Mouse (Mus musculus) intestine, embryonic 16.5 days (tissue): ENCODE results near the gene Rps3a1. TPM values are rescaled to one million over a fixed set of nuclear protein-coding genes. Genes with fewer than 3 reads are reported as not detected.

ENCODE experiments used
- ATAC-seq: fragments of 200-750 bp; cut with Nextera tagmentation; 2 replicates; pipeline ENCODE4 v1.8.0; 2017; ENCODE audit warnings: moderate TSS enrichment, moderate library complexity
- H3K27ac ChIP-seq: fragments of 300-500 bp; sonication (generic); 2 replicates; pipeline ENCODE4 v1.5.1; 2014; ENCODE audit warnings: mild to moderate bottlenecking, low read length
- H3K27me3 ChIP-seq: fragments of 300-500 bp; sonication (generic); replicated peaks from 2 replicates; pipeline ENCODE4 v1.6.1; 2014; ENCODE audit warnings: low read length, control low read depth, mixed read lengths; ENCODE audit not compliant: control insufficient read depth, insufficient read depth
- H3K36me3 ChIP-seq: fragments of 300-500 bp; sonication (generic); 2 replicates; pipeline ENCODE4 v1.6.1; 2014; ENCODE audit warnings: low read length, control low read depth; ENCODE audit not compliant: control insufficient read depth, insufficient read depth
- H3K4me1 ChIP-seq: fragments of 300-500 bp; sonication (generic); 2 replicates; pipeline ENCODE4 v1.6.1; 2014; ENCODE audit warnings: low read length, control low read depth, mixed read lengths; ENCODE audit not compliant: control insufficient read depth, insufficient read depth
- H3K4me2 ChIP-seq: fragments of 300-500 bp; sonication (generic); 2 replicates; pipeline ENCODE4 v1.6.1; 2014; ENCODE audit warnings: low read depth, low read length, control low read depth
- H3K4me3 ChIP-seq: fragments of 300-500 bp; sonication (generic); 2 replicates; pipeline ENCODE4 v1.5.1; 2014; ENCODE audit warnings: mild to moderate bottlenecking, low read length
- H3K9ac ChIP-seq: fragments of 300-500 bp; sonication (generic); 2 replicates; pipeline ENCODE4 v1.6.1; 2014; ENCODE audit warnings: low read depth, low read length
- H3K9me3 ChIP-seq: fragments of 300-500 bp; sonication (generic); 2 replicates; pipeline ENCODE4 v1.6.1; 2016; ENCODE audit warnings: low read length, control low read depth; ENCODE audit not compliant: control insufficient read depth
- whole genome bisulfite sequencing: fragments of 180-500 bp; shearing (Covaris S2); extraction: QIAGEN DNeasy Blood & Tissue Kit; methylation state at CpG from one replicate; pipeline ENCODE4 v1.1.7; 2014; 5-methylcytosine and 5-hydroxymethylcytosine counted together
- polyA plus RNA-seq: library from polyadenylated mRNA; unstranded; fragments of >200 nt; fragmentation: Nextera tagmentation; extraction: Ambion mirVana; gene quantifications from 2 replicates; pipeline ENCODE4 v1.2.1, GENCODE M21; 2015

Gene Rps3a1
- polyA plus RNA-seq, 1 experiment from 2014 or later, result 1,200 TPM

GRCm38 (mm10) chr3:86142934-86143317 lies 424 bp upstream of the Rps3a1 start:
- Histone ChIP-seq H3K27me3 (no peaks in the 10 kb centered on the region), H3K4me3 (peak overlapping the region; percentile 91), H3K9ac (peak overlapping the region; percentile 40; the same call in 1 of the 2 replicates), H3K4me1 (peaks cover 11% of the 10 kb centered on the region), H3K9me3 (no peaks in the 10 kb centered on the region), H3K36me3 (peaks cover 7% of the 10 kb centered on the region; the same call in 1 of the 2 replicates), H3K4me2 (peak overlapping the region; percentile 44), H3K27ac (no peak overlapping the region)
- ATAC-seq, result peak; percentile 30
- 21% methylated on average over 6 of the region's 6 CpGs for whole genome bisulfite sequencing

- H3K27ac ChIP-seq, result peak overlapping the region; percentile 85
- under 1% methylated on average over 18 of the region's 18 CpGs for WGBS
- peak; percentile 47 for ATAC-seq
Observed at GRCm38 (mm10) chr3:86141886-86142262, 628 bp downstream of the Rps3a1 start.

GRCm38 (mm10) chr3:86141366-86141765 lies 1.1 kb downstream of the Rps3a1 start:
- 8% methylated on average over 7 of the region's 7 CpGs for WGBS
- Histone ChIP-seq H3K36me3 (peaks cover 7% of the 10 kb centered on the region; the same call in 1 of the 2 replicates), H3K27me3 (no peaks in the 10 kb centered on the region), H3K4me3 (peak overlapping the region; percentile 91), H3K9me3 (no peaks in the 10 kb centered on the region), H3K4me1 (peaks cover 11% of the 10 kb centered on the region), H3K9ac (peak overlapping the region; percentile 98), H3K4me2 (peak overlapping the region; percentile 88), H3K27ac (peak overlapping the region; percentile 85)
- peak; percentile 21; the same call in 1 of the 2 replicates for ATAC-seq

More at GRCm38 (mm10) chr3:86141886-86142262, 628 bp downstream of the Rps3a1 start:
- peak overlapping the region; percentile 91 for H3K4me3 ChIP-seq
- peak overlapping the region; percentile 98 for H3K9ac ChIP-seq
- no peaks in the 10 kb centered on the region for H3K9me3 ChIP-seq
- no peaks in the 10 kb centered on the region for H3K27me3 ChIP-seq
- peak overlapping the region; percentile 88 for H3K4me2 ChIP-seq
- H3K4me1 ChIP-seq, result peaks cover 11% of the 10 kb centered on the region
- H3K36me3 ChIP-seq, result peaks cover 7% of the 10 kb centered on the region; the same call in 1 of the 2 replicates

- H3K9ac ChIP-seq, result no peak overlapping the region
- ATAC-seq, result no peak
Observed at GRCm38 (mm10) chr3:86139660-86140059, 2.8 kb downstream of the Rps3a1 start.

GRCm38 (mm10) chr3:86136936-86137574 lies 5.4 kb downstream of the Rps3a1 start:
- Histone ChIP-seq H3K9ac (no peak overlapping the region), H3K9me3 (no peaks in the 10 kb centered on the region), H3K4me1 (peaks cover 7% of the 10 kb centered on the region), H3K36me3 (peaks cover 15% of the 10 kb centered on the region), H3K4me3 (no peak overlapping the region), H3K27me3 (no peaks in the 10 kb centered on the region), H3K27ac (no peak overlapping the region), H3K4me2 (no peak overlapping the region)
- WGBS, result 87% methylated on average over 6 of the region's 6 CpGs
- ATAC-seq, result no peak

More at GRCm38 (mm10) chr3:86139660-86140059, 2.8 kb downstream of the Rps3a1 start:
- peaks cover 11% of the 10 kb centered on the region for H3K4me1 ChIP-seq
- 99% methylated on average over 4 of the region's 4 CpGs for WGBS
- H3K27ac ChIP-seq, result no peak overlapping the region
- no peak overlapping the region for H3K4me3 ChIP-seq
- H3K4me2 ChIP-seq, result no peak overlapping the region
- peaks cover 11% of the 10 kb centered on the region; the same call in 1 of the 2 replicates for H3K36me3 ChIP-seq
- no peaks in the 10 kb centered on the region for H3K9me3 ChIP-seq
- no peaks in the 10 kb centered on the region for H3K27me3 ChIP-seq

- peaks cover 7% of the 10 kb centered on the region for H3K4me1 ChIP-seq
- H3K27me3 ChIP-seq, result no peaks in the 10 kb centered on the region
- no peak overlapping the region for H3K9ac ChIP-seq
- no peak; the same call in 1 of the 2 replicates for ATAC-seq
- H3K27ac ChIP-seq, result no peak overlapping the region
- H3K9me3 ChIP-seq, result no peaks in the 10 kb centered on the region
- WGBS, result 85% methylated on average over 6 of the region's 6 CpGs
- H3K36me3 ChIP-seq, result peaks cover 16% of the 10 kb centered on the region
- H3K4me2 ChIP-seq, result no peak overlapping the region
- no peak overlapping the region for H3K4me3 ChIP-seq
Observed at GRCm38 (mm10) chr3:86135886-86136563, 6.5 kb downstream of the Rps3a1 start.

GRCm38 (mm10) chr3:86134939-86135638 lies 7.4 kb downstream of the Rps3a1 start:
- Histone ChIP-seq H3K4me1 (no peaks in the 10 kb centered on the region; the same call in 1 of the 2 replicates), H3K4me3 (no peak overlapping the region), H3K27ac (no peak overlapping the region), H3K4me2 (no peak overlapping the region), H3K27me3 (no peaks in the 10 kb centered on the region), H3K9ac (no peak overlapping the region), H3K9me3 (no peaks in the 10 kb centered on the region), H3K36me3 (peaks cover 13% of the 10 kb centered on the region)
- peak; percentile 29 for ATAC-seq
- 85% methylated on average over 6 of the region's 6 CpGs for WGBS

- no peaks in the 10 kb centered on the region for H3K27me3 ChIP-seq
- 14% methylated on average over 6 of the region's 6 CpGs for whole genome bisulfite sequencing
- H3K9ac ChIP-seq, result no peak overlapping the region
- H3K4me2 ChIP-seq, result no peak overlapping the region
- H3K4me1 ChIP-seq, result no peaks in the 10 kb centered on the region
- no peaks in the 10 kb centered on the region for H3K9me3 ChIP-seq
- H3K27ac ChIP-seq, result no peak overlapping the region
- ATAC-seq, result 0 out of 2 replicates have a peak, but pooled peaks have one; percentile 40
- no peak overlapping the region for H3K4me3 ChIP-seq
- H3K36me3 ChIP-seq, result peaks cover 8% of the 10 kb centered on the region
Observed at GRCm38 (mm10) chr3:86129757-86130156, 12.7 kb downstream of the Rps3a1 start.

GRCm38 (mm10) chr3:86123251-86123746 lies 19.2 kb downstream of the Rps3a1 start:
- 62% methylated on average over 8 of the region's 8 CpGs for WGBS
- H3K36me3 ChIP-seq, result peaks cover 11% of the 10 kb centered on the region
- no peaks in the 10 kb centered on the region for H3K4me1 ChIP-seq
- H3K4me2 ChIP-seq, result no peak overlapping the region
- no peak overlapping the region for H3K9ac ChIP-seq
- H3K9me3 ChIP-seq, result no peaks in the 10 kb centered on the region
- H3K4me3 ChIP-seq, result no peak overlapping the region
- H3K27me3 ChIP-seq, result no peaks in the 10 kb centered on the region
- ATAC-seq, result no peak
- H3K27ac ChIP-seq, result no peak overlapping the region
